Mouse (Mus musculus) erythroblast, embryonic 14.5 days (primary cell): ENCODE data around the gene Ppp1r2. TPM values are rescaled to one million over a fixed set of nuclear protein-coding genes. Genes with fewer than 3 reads are reported as not detected.

ENCODE experiments used
- H3K27me3 ChIP-seq: 2 replicates; pipeline ENCODE4 v1.6.1; 2012; ENCODE audit warnings: inconsistent platforms; ENCODE audit not compliant: control insufficient read depth
- H3K36me3 ChIP-seq: 2 replicates; pipeline ENCODE4 v1.6.1; 2012; ENCODE audit warnings: mild to moderate bottlenecking, inconsistent platforms; ENCODE audit not compliant: control insufficient read depth
- H3K4me1 ChIP-seq: 2 replicates; pipeline ENCODE4 v1.6.1; 2012; ENCODE audit warnings: inconsistent platforms; ENCODE audit not compliant: control insufficient read depth
- H3K4me3 ChIP-seq: replicated peaks from 2 replicates; pipeline ENCODE3; 2012; ENCODE audit warnings: moderate library complexity, mild to moderate bottlenecking, inconsistent platforms
- H3K9me3 ChIP-seq: 2 replicates; pipeline ENCODE4 v1.6.1; 2012; ENCODE audit warnings: low read length, inconsistent platforms, mixed read lengths; ENCODE audit not compliant: control insufficient read depth
- GATA1 ChIP-seq: IDR thresholded peaks from 2 replicates; pipeline ENCODE4 v1.6.1; 2012; ENCODE audit warnings: low read length, inconsistent platforms, mixed read lengths
- TAL1 ChIP-seq: IDR thresholded peaks from 3 replicates; pipeline ENCODE4 v1.6.1; 2012; ENCODE audit warnings: low read length, inconsistent platforms, mixed read lengths
- polyA plus RNA-seq: library from polyadenylated mRNA; stranded (reverse); fragments of >175 nt; gene quantifications from 2 replicates; pipeline ENCODE4 v1.2.3, GENCODE M21; 2012

The Ppp1r2 gene
- polyA plus RNA-seq, 1 experiment: 9.7 TPM

DNA sequence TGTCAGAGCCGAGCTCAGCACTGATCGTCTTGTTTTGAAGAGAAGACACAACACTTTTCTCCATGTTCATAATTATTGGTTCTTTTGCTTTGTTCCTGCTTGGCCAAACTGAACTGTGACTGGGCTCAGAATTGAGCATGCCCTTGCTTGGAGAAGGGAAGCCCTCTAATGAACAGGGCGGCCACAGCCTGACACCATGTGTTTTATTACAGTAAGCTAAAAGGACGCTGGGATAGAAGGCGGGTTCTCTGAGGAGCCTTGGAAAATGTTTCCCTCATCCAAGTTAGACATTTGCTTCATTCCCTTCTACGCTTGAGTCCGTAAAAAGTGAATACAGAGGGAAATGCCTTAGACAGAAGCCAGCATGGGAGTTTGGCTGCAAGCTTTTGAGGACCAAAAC, 1.9 kb upstream of the Ppp1r2 start:
- TF ChIP-seq GATA1: no peak
- no peak for TF ChIP-seq TAL1
- peaks cover 9% of the 10 kb centered on the region for H3K36me3 ChIP-seq
- no peaks in the 10 kb centered on the region for H3K9me3 ChIP-seq

DNA sequence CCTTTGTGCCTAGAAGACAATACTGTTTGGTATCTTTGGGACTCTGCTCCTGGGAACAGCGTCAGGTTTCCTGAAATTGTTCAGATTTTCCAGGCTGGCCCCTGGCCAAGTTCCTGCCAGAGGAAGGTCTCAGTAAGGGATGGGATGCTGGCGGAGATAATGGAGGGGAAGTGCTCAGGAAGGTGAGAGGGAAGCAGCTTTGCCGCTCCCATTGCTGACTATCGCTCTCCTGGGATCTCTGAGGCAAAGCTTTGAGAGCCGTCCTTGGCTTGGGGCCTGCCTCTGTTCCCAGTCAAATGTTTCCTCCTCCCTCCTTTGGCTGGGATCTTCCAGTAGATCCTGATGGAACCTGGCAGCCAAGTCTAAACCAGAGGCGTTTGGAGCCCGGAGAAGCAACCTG, 1.5 kb upstream of the Ppp1r2 start:
- no peak overlapping the region for H3K4me3 ChIP-seq
- H3K27me3 ChIP-seq: peaks cover 17% of the 10 kb centered on the region
- H3K4me1 ChIP-seq: peaks cover 34% of the 10 kb centered on the region
- H3K9me3 ChIP-seq: no peaks in the 10 kb centered on the region
- H3K36me3 ChIP-seq: peaks cover 11% of the 10 kb centered on the region
- TF ChIP-seq GATA1 (no peak), TAL1 (no peak)

More for the DNA sequence above, 1.9 kb upstream of the Ppp1r2 start:
- Histone ChIP-seq H3K4me3 (no peak overlapping the region), H3K27me3 (peaks cover 17% of the 10 kb centered on the region), H3K4me1 (peaks cover 32% of the 10 kb centered on the region)

DNA sequence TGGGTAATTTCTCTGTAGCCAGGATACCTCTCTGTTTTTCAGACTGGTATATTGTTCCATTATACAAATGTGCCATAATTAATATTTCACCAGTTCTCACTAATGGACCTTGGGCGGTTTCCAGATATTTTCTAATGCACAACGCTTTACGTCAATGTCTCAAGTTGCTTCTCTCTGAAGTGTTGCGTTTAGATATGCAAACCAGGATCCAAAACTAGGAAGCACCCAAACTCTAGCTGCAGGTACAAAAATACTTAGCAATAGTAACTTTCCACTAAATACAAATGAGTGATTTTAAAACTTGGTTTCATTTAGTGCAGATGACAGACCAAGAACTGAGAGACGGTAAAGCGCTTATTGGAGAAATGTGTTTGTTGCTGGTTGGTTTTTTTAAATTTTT, 993 bp downstream of the Ppp1r2 start:
- H3K9me3 ChIP-seq: no peaks in the 10 kb centered on the region
- H3K4me1 ChIP-seq: peaks cover 43% of the 10 kb centered on the region
- peaks cover 23% of the 10 kb centered on the region for H3K36me3 ChIP-seq
- peaks cover 17% of the 10 kb centered on the region for H3K27me3 ChIP-seq
- H3K4me3 ChIP-seq: peak overlapping the region; percentile 86
- no peak for TF ChIP-seq GATA1

DNA sequence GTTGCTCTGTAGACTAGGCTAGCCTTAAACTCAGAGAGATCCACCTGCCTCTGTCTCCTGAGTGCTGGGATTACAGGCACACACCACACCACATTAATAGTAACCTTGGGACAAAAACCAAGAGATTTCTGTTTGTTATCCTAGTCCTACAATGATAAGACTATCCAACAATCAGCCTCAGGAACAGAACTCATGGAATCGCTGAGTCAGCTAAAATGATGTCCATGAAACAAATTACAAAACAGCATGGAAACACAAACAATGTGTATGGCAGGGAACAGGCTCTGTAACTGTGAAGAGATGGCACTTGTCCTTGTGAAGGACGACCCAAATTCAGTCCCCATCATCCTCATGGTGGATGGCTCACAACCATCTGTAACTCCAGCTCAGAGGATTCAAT, 8.4 kb downstream of the Ppp1r2 start:
- Histone ChIP-seq H3K36me3 (peaks cover 41% of the 10 kb centered on the region), H3K27me3 (no peaks in the 10 kb centered on the region), H3K4me3 (no peak overlapping the region), H3K4me1 (peaks cover 10% of the 10 kb centered on the region), H3K9me3 (no peaks in the 10 kb centered on the region)
- no peak for TF ChIP-seq TAL1
- no peak for TF ChIP-seq GATA1

DNA sequence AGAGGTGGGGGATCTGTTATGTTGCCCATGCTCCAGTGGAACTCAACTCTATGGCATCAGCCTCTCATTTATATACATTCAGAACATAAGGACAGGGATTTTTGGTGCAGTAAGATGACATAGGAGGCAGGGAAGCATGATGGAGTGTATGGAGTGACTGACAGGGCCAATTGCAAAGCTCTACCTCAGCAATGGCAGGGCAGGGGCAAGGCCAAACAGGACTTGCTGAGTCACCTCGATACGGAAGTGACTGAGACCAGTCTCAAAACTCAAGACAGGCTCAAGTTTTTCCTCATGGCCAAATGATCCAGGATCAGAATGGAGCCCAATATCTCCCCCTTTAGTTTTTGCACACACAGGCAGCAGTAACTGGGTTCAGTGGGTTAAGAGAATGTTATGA, 18.9 kb downstream of the Ppp1r2 start:
- Histone ChIP-seq H3K9me3 (no peaks in the 10 kb centered on the region), H3K36me3 (peaks cover 78% of the 10 kb centered on the region), H3K4me3 (no peak overlapping the region), H3K4me1 (peaks cover 8% of the 10 kb centered on the region), H3K27me3 (no peaks in the 10 kb centered on the region)
- TF ChIP-seq GATA1 (no peak), TAL1 (no peak)

DNA sequence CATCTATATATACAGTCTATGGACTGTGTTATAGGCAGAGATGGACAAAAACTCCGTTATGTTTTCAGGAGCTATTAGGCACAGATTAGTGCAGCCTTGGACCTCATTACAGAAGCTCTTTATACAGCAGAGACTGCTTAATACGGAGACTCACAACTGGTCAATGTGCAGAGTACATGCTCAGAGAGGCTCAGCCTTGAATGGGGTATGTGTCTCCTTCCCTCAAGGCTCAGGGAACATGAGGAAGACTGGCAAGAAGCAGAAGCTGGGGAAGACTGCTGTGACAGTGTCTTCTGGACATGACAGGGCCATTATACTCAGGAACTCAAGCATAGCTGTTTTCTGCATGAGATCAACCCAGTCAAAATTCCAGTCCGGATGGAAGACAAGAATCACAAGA, 19.4 kb downstream of the Ppp1r2 start:
- Histone ChIP-seq H3K9me3 (no peaks in the 10 kb centered on the region), H3K36me3 (peaks cover 73% of the 10 kb centered on the region), H3K4me3 (no peak overlapping the region), H3K27me3 (no peaks in the 10 kb centered on the region), H3K4me1 (peaks cover 11% of the 10 kb centered on the region)
- TF ChIP-seq TAL1 (no peak), GATA1 (no peak)

DNA sequence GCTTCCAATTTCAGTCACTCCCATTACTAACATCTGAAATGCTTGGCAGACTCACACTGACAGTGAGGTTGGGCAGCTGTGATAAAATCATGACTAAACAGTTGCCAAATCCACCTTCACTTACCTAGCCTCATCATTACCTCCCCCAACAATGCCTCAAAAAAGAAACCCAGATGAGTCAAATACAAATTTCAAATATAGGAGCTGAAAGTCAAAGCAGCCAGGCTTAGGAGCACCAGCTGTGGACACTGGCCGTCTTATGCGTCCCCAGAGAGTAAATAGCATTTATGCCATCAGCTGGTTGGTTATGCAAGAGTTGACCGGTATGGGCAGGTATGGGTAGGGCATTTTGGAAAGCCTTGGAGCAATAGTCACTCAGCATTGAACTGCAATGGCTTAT, 25.7 kb downstream of the Ppp1r2 start:
- H3K9me3 ChIP-seq: no peaks in the 10 kb centered on the region
- TF ChIP-seq TAL1 (no peak), GATA1 (no peak)
- H3K36me3 ChIP-seq: peaks cover 13% of the 10 kb centered on the region
- H3K27me3 ChIP-seq: no peaks in the 10 kb centered on the region
- peaks cover 11% of the 10 kb centered on the region for H3K4me1 ChIP-seq
- no peak overlapping the region for H3K4me3 ChIP-seq

DNA sequence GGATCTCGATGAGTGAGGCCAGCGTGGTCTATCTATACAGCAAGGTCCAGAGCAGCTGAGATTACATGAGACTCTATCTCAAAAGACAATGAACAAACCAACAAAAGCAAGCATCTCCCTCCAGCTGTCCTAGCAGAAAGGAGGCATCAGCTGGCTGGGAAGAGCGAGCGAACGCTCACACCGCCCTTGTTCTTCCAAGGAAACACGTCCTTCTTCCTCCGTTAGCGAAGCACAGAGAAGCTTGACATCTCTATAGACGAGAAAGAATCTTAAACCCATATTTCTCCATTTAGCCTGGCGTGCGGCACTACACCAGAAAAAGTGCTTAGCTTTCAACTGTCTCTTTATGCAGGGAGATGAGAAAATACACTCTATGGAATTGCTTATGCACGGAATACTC, 26.4 kb downstream of the Ppp1r2 start:
- TF ChIP-seq GATA1 (no peak), TAL1 (no peak)
- no peak overlapping the region for H3K4me3 ChIP-seq
- peaks cover 11% of the 10 kb centered on the region for H3K4me1 ChIP-seq
- H3K36me3 ChIP-seq: peaks cover 12% of the 10 kb centered on the region
- H3K27me3 ChIP-seq: no peaks in the 10 kb centered on the region
- H3K9me3 ChIP-seq: no peaks in the 10 kb centered on the region

DNA sequence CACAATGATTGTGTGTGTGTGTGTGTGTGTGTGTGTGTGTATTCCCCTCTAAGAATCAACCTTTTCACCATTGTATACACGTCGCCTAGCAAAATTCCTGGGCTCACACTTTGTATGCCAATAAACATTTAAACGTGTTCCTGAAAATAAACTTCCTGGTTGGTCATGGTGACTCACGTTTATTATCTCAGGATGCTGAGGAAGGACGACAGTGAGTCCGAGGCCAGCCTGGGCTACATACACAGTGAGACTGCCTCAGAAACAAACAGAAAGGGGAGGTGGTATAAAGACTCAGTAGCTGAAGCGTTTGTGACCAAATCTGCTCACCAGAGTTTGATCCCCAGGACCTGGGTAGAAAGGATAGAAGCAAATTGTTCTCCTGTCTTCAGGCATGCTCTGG, 27.6 kb downstream of the Ppp1r2 start:
- H3K27me3 ChIP-seq: no peaks in the 10 kb centered on the region
- no peaks in the 10 kb centered on the region for H3K9me3 ChIP-seq
- no peak overlapping the region for H3K4me3 ChIP-seq
- H3K36me3 ChIP-seq: peaks cover 6% of the 10 kb centered on the region
- TF ChIP-seq GATA1 (no peak), TAL1 (no peak)
- peaks cover 11% of the 10 kb centered on the region for H3K4me1 ChIP-seq

DNA sequence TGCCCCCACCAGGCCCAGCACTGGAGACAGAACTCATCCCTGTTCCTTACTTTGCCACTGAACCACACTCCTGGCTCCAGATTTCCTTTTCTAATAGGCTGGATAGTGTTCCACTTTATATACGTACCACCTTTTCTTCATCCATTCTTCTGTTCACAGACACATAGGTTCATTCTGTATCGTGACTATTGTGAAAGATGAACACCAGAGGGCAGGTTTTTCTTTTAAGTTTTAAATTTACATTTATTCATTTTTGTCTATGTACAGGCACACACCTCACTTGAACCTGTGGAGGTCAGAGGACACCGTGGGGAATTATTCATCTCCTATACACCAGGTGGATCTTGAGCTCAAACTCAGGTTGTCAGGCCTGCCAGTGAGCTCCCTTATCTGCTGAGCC, 31.0 kb downstream of the Ppp1r2 start:
- no peaks in the 10 kb centered on the region for H3K4me1 ChIP-seq
- no peak overlapping the region for H3K4me3 ChIP-seq

More for the DNA sequence above, 31.0 kb downstream of the Ppp1r2 start:
- no peaks in the 10 kb centered on the region for H3K36me3 ChIP-seq
- no peak for TF ChIP-seq TAL1
- no peak for TF ChIP-seq GATA1
- no peaks in the 10 kb centered on the region for H3K9me3 ChIP-seq
- no peaks in the 10 kb centered on the region for H3K27me3 ChIP-seq
